Mouse (Mus musculus) left cerebral cortex, postnatal 10 days (tissue): ENCODE data around the gene Elf2. TPM values are rescaled to one million over a fixed set of nuclear protein-coding genes. Genes with fewer than 3 reads are reported as not detected.

Experiments
- DNase-seq, 2 experiments: peaks; one replicate each; pipeline ENCODE4 v3.0.0; 2021 to 2022; ENCODE audit warnings: low spot score in 2 of 2, mixed read lengths in 1 of 2; ENCODE audit errors: extremely low spot score in 1 of 2
- intact Hi-C: fragments of 180-260 bp; cut with DNase I; formaldehyde crosslinking; loops from one replicate; pipeline ENCODE4 v1.15.1; 2025
- total RNA-seq, 2 experiments: library from RNA; stranded (reverse); gene quantifications; 2 replicates each; pipeline ENCODE4 v1.2.3; 2021

Elf2 gene
- total RNA-seq, 2 experiments from 2014 or later = 24.6 to 26.5 TPM

GRCm38 (mm10) chr3:51305961-51306360 lies 34.5 kb downstream of the Elf2 start:
- no peak for DNase-seq
- intact Hi-C loops = no loop called here

GRCm38 (mm10) chr3:51302971-51303476 lies 37.4 kb downstream of the Elf2 start:
- intact Hi-C loops = no loop called here
- no peak for DNase-seq

DNA sequence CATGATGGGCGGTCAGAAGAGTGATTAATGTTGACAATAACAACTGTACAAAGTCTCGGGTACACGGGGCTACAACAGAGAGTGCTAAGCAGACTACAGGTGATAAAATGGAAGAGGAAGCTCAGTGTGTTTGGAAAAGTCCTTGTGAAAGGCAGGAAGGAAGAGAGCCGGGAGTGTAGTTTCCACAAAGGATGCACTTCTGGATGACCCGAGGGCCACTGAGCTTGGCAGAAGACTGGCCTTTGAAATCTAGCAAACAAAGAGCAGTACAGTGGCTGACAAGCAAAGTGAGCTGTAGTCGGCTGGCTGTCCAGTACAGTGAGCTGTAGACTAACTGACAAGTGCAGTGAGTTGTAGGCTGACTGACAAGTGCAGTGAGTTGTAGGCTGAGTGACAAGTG lies 38.9 kb downstream of the Elf2 start:
- intact Hi-C loops = no loop called here
- DNase-seq = no peak

GRCm38 (mm10) chr3:51296790-51297189 lies 43.7 kb downstream of the Elf2 start:
- no peak for DNase-seq
- intact Hi-C loops = no loop called here

DNA sequence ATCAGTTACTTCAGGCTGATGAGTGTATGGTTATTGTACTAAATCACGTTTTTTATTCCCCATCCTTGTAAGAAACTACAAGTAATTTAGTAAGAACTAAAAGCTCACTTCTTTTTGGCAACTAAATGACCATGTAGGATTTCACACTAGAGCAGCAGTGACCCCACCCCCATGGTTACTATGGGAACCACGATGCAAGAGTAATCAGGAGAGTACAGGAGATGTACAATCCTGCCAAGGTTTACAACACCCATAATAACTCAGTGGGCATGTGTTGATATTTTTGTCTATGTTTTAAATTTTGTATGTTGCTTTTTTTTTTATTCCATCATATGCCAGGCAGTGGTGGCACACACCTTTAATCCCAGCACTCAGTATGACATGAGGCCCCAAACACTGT lies 45.2 kb downstream of the Elf2 start:
- no peak for DNase-seq
- intact Hi-C loops = no loop called here

DNA sequence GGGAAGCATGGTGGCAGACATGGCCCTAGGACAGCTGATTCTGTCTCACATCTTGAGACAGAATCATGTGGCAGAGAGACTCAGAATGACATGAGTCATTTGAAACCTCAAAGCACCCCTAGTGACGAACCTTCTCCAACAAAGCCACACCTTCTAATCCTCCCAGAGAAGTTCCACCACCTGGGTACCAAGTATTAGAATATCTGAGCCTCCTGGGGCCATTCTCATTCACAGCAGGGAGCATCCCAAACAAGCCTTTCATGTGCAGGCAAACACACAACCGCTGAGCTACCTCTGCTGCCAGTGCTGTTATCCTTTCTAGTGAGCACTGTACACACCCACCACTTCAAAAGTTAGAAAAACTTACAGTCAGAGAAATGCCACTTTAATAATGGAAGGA lies 46.2 kb downstream of the Elf2 start:
- intact Hi-C loops = no loop called here

DNA sequence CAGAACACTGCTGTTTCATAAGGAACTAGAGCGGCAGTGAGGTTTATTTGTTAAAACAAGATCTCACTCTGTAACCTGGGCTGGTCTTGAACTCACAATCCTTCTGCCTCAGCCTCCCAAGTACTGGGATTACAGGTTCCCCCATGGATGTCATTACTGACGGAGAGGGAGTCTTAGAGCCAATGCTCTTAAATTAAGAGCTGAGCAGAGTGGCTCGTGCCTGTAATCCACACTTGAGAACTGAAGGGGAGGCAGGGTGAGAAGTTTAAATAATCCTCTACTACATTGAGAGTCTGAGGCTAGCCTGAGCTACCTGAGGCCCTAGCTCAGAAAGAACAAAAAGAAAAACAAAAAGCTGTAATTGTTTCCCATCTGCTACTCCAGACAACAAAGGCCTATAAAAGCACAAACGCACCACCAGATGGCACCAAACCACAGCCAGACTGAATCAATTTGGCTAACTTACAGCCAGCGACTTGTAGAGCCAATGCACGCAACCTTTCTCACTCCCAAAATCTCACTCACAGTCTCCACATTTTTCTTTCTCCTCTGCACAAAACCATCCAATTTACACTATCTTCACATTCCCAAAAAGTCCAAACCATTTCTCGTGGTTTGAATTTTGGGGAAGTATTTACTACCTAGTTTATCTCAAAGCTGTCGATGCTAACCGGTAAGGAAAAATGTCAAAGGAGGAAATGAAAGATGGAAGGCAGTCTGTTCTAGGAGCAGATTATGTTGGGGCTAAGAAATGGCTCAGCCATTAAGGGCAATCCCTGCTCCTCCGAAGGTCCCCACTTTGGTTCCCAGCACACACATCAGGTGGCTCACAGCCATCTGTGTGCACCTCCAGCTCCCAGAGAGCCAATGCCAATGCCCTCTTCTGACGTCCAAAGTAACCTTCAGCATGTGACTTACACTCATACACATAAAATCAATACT lies 51.3 kb downstream of the Elf2 start:
- DNase-seq = peak; percentile 81 to 83
- intact Hi-C loops = loop anchor here (2.0 kb wide), 1 partner anchor 76 kb away; no protein-coding TSS in a partner anchor

More for the DNA sequence above, 46.2 kb downstream of the Elf2 start:
- no peak for DNase-seq

- DNase-seq = no peak
- intact Hi-C loops = no loop called here
Observed at GRCm38 (mm10) chr3:51284375-51284774, 56.1 kb downstream of the Elf2 start.

GRCm38 (mm10) chr3:51281727-51282126 lies 58.7 kb downstream of the Elf2 start:
- no peak for DNase-seq
- intact Hi-C loops = no loop called here

DNA sequence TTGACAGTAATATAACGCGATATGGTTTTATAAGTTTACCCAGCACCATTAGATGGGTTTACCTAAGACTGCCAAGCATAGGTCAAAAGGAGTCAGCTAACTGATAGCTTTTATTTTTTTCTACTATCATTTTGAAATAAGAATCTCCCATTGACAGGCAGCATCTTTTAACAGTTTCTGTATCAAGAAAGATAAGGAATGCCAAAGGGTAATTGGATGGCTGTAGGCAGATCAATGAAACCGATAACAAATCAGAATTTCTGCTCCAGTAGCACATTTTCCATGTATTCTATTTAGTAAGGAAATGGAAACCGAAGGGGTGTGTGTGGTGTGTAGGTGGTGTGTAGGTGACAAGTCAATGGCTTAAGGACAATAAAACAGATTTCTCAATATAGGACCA lies 62.0 kb downstream of the Elf2 start:
- intact Hi-C loops = no loop called here

GRCm38 (mm10) chr3:51277201-51278150 lies 63.0 kb downstream of the Elf2 start:
- intact Hi-C loops = no loop called here
- DNase-seq = peak; percentile 75 to 93

More for the DNA sequence above, 62.0 kb downstream of the Elf2 start:
- DNase-seq = no peak

DNA sequence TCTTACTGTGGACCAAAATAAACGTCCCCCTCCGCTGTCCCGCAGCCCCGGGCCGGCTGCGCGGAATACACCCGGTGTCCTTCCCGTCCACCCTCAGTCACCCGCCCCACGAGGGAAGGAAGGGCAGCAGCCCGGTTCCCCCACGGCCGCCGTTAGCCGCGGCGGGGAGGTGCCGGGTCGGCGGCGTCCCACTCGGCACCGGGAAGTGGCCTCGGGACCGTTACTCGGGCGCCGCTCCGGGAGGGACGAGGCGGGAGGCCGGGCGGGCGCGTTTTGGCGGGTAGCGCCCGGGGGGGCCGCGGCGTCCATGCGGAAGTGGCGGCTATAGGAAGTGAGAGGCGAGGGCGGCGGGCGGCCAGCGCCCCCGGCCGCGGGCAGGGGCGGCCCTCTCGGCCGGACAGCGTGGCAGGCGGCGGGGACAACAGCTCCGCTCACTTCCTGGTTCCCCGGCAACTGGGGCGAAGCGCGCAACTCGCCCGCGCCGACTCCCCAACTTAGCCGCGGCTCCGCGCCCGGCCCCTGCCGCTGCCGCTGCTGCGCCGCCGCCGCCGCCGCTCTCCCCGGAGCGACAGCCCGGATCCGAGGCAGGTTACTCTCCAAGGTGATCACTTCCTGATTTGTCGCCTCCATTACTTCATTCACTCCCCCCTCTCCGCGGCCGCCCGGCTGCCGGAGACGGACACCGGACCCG lies 63.9 kb downstream of the Elf2 start:
- intact Hi-C loops = no loop called here
- peak in 1 of 2 experiments; percentile 73 for DNase-seq

DNA sequence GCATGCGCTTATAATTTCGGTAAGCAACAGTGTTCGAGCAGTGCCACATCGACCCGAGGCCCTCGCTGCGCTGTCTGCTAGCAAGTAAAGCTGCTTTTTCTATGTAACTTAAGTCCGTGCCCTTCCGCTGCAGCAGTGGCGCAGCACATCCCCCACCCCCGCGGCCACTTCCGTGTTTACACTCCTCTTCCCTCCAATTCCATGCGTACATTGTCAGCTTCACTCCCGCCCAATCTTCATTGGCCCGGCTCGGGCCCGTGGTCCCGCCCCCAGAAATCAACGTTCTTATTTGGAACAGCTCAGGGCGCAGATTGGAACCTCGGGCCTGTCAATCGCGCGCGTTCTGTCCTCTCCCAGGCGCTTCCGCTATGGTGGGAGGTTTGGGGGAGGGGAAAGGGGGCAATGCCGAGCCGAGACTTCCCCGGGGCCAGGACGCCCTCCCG lies 64.5 kb downstream of the Elf2 start:
- intact Hi-C loops = no loop called here
- peak; percentile 98 to 99 for DNase-seq

GRCm38 (mm10) chr3:51270069-51270817 lies 70.2 kb downstream of the Elf2 start:
- intact Hi-C loops = no loop called here

GRCm38 (mm10) chr3:51268434-51268833 lies 72.0 kb downstream of the Elf2 start:
- intact Hi-C loops = no loop called here
- no peak for DNase-seq

More at GRCm38 (mm10) chr3:51270069-51270817, 70.2 kb downstream of the Elf2 start:
- no peak for DNase-seq

DNA sequence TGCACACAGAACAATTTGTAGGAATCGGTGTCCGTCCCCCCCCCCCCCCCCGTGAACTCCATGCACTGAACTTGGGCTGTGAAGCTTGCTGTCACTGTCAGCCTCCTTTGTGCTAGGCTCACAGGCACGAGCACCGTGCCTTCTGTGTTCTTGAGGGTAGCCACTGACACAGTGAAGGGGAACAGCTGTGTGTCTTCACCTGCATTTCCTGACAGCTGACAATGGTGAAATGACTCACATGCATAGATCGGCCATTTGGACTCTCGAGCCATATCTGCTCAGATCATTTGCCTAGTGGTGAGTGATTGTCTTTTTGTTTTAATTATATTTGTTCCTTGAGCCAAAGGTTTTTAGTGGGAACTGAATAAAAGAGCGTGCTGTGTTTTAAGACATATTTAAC lies 77.5 kb downstream of the Elf2 start:
- intact Hi-C loops = no loop called here
- DNase-seq = no peak

- intact Hi-C loops = no loop called here
- DNase-seq = no peak
Observed at GRCm38 (mm10) chr3:51258070-51258469, 82.4 kb downstream of the Elf2 start.

DNA sequence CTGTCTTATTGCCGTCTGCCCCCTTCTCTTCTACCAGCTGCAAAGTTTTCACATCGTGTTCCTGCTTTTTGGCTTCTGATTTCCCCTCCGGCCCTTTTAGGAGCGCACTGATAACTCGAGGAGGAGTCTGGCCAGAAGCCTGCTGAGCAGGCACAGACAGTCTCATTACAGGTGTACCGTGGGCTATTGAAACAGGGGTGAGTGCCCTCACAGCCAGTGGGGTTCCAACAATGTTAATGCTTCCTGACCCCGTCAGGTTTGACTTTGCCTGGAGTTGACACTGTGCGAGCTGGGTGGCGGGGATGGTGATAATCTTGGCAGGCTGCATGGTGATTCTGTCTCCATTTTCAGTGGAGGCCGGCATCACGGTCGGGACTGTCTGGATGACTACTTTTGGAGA lies 84.0 kb downstream of the Elf2 start:
- DNase-seq = no peak
- intact Hi-C loops = no loop called here
